Mouse (Mus musculus) cerebellum, adult 2 months (tissue): ENCODE measurements around the gene Gmcl1. TPM values are rescaled to one million over a fixed set of nuclear protein-coding genes. Genes with fewer than 3 reads are reported as not detected.

Source experiments
- DNase-seq, 2 experiments: peaks; one replicate each; pipeline ENCODE4 v3.0.0; 2021
- H3K27ac ChIP-seq: fragments of 200-500 bp; 2 replicates; pipeline ENCODE4 v1.5.1; 2012; ENCODE audit warnings: low read length, control low read depth, inconsistent platforms; ENCODE audit not compliant: insufficient read depth
- H3K27me3 ChIP-seq: fragments of 200-500 bp; 2 replicates; pipeline ENCODE4 v1.6.1; 2012; ENCODE audit warnings: inconsistent platforms, mild to moderate bottlenecking, low read length, moderate library complexity; ENCODE audit not compliant: control insufficient read depth, insufficient read depth
- H3K4me1 ChIP-seq: fragments of 200-500 bp; 2 replicates; pipeline ENCODE4 v1.6.1; 2011; ENCODE audit warnings: low read length; ENCODE audit not compliant: control insufficient read depth, insufficient read depth
- H3K4me3 ChIP-seq: fragments of 200-500 bp; replicated peaks from 2 replicates; pipeline ENCODE3; 2011; ENCODE audit warnings: mild to moderate bottlenecking, low read depth, low read length, control low read depth; ENCODE audit not compliant: insufficient read depth
- CTCF ChIP-seq: fragments of 200-500 bp; IDR thresholded peaks from 2 replicates; pipeline ENCODE4 v1.5.1; 2011; ENCODE audit warnings: low read depth, mild to moderate bottlenecking, control low read depth, low read length, moderate library complexity, borderline replicate concordance; ENCODE audit not compliant: insufficient read depth
- POLR2A ChIP-seq: fragments of 200-500 bp; IDR thresholded peaks from 2 replicates; pipeline ENCODE4 v1.6.1; 2011; ENCODE audit warnings: low read length, control low read depth, borderline replicate concordance; ENCODE audit not compliant: insufficient read depth
- WGBS: fragments of 180-500 bp; shearing (Covaris S2); methylation state at CpG from one replicate; pipeline ENCODE4 v1.1.7; 2018; 5-methylcytosine and 5-hydroxymethylcytosine counted together
- polyA plus RNA-seq: library from polyadenylated mRNA; depleted of rRNA; stranded (reverse); fragments of >200 nt; gene quantifications from 2 replicates; pipeline ENCODE4 v1.2.3, GENCODE M21; 2012

Gmcl1 gene
- polyA plus RNA-seq, 1 experiment, result 30.3 TPM

GRCm38 (mm10) chr6:86750961-86751360 lies 17.8 kb upstream of the Gmcl1 start:
- TF ChIP-seq POLR2A (no peak), CTCF (no peak)
- no peak overlapping the region for H3K27ac ChIP-seq
- no peak for DNase-seq
- no peak overlapping the region for H3K4me3 ChIP-seq
- H3K27me3 ChIP-seq, result no peaks in the 10 kb centered on the region
- 90% methylated on average over 4 of the region's 4 CpGs for WGBS
- no peaks in the 10 kb centered on the region for H3K4me1 ChIP-seq

- TF ChIP-seq CTCF (no peak), POLR2A (no peak)
- no peak overlapping the region for H3K27ac ChIP-seq
- DNase-seq, result no peak
- H3K4me3 ChIP-seq, result no peak overlapping the region
- no peaks in the 10 kb centered on the region for H3K27me3 ChIP-seq
- 79% methylated on average over 4 of the region's 4 CpGs for WGBS
- H3K4me1 ChIP-seq, result no peaks in the 10 kb centered on the region
These were observed 16.6 kb upstream of the Gmcl1 start for GRCm38 (mm10) chr6:86749817-86750216.

GRCm38 (mm10) chr6:86747171-86747570 lies 14.0 kb upstream of the Gmcl1 start:
- Histone ChIP-seq H3K4me3 (no peak overlapping the region), H3K4me1 (no peaks in the 10 kb centered on the region), H3K27me3 (no peaks in the 10 kb centered on the region), H3K27ac (no peak overlapping the region)
- TF ChIP-seq POLR2A (no peak), CTCF (peak; percentile 51; the same call in 1 of the 2 replicates)
- peak; percentile 48 for DNase-seq

- Histone ChIP-seq H3K27ac (no peak overlapping the region), H3K27me3 (no peaks in the 10 kb centered on the region), H3K4me1 (no peaks in the 10 kb centered on the region; the same call in 1 of the 2 replicates), H3K4me3 (no peak overlapping the region)
- WGBS, result 22% methylated on average over 3 of the region's 3 CpGs
- no peak for TF ChIP-seq POLR2A
- TF ChIP-seq CTCF, result no peak
- DNase-seq, result no peak
These were observed 7.5 kb upstream of the Gmcl1 start for GRCm38 (mm10) chr6:86740652-86741051.

GRCm38 (mm10) chr6:86736830-86737229 lies 3.6 kb upstream of the Gmcl1 start:
- DNase-seq, result no peak
- Histone ChIP-seq H3K4me1 (no peaks in the 10 kb centered on the region; the same call in 1 of the 2 replicates), H3K27me3 (no peaks in the 10 kb centered on the region), H3K27ac (no peak overlapping the region), H3K4me3 (no peak overlapping the region)
- WGBS, result 79% methylated on average over 6 of the region's 6 CpGs
- TF ChIP-seq POLR2A, result no peak
- TF ChIP-seq CTCF, result no peak

- no peak for DNase-seq
- no peaks in the 10 kb centered on the region for H3K27me3 ChIP-seq
- H3K27ac ChIP-seq, result no peak overlapping the region
- no peak for TF ChIP-seq POLR2A
- TF ChIP-seq CTCF, result no peak
- WGBS, result 64% methylated on average over 4 of the region's 4 CpGs
- H3K4me3 ChIP-seq, result no peak overlapping the region
- no peaks in the 10 kb centered on the region for H3K4me1 ChIP-seq
These were observed 3.1 kb upstream of the Gmcl1 start for GRCm38 (mm10) chr6:86736313-86736712.

- peak overlapping the region; percentile 88 for H3K27ac ChIP-seq
- H3K27me3 ChIP-seq, result no peaks in the 10 kb centered on the region
- no peaks in the 10 kb centered on the region for H3K4me1 ChIP-seq
- WGBS, result under 1% methylated on average over 62 of the region's 62 CpGs
- TF ChIP-seq POLR2A (no peak), CTCF (no peak)
- peak; percentile 70 to 77 for DNase-seq
- H3K4me3 ChIP-seq, result peak overlapping the region; percentile 99
These were observed 658 bp downstream of the Gmcl1 start for GRCm38 (mm10) chr6:86732276-86733173.

- Histone ChIP-seq H3K4me3 (no peak overlapping the region), H3K27me3 (no peaks in the 10 kb centered on the region), H3K4me1 (peaks cover 2% of the 10 kb centered on the region; the same call in 1 of the 2 replicates), H3K27ac (no peak overlapping the region)
- DNase-seq, result peak in 1 of 2 experiments; percentile 27
- WGBS, result 28% methylated on average over 5 of the region's 5 CpGs
- no peak for TF ChIP-seq POLR2A
- no peak for TF ChIP-seq CTCF
These were observed 4.5 kb downstream of the Gmcl1 start for GRCm38 (mm10) chr6:86728711-86729110.
